Mouse (Mus musculus) brain, embryonic 14.5 days (tissue): ENCODE results near the gene Dnajb13.

Experiments
- CTCF ChIP-seq: fragments of 200-500 bp; IDR thresholded peaks from 2 replicates; pipeline ENCODE4 v1.5.1; 2012; ENCODE audit warnings: inconsistent platforms, mild to moderate bottlenecking, moderate library complexity, borderline replicate concordance; ENCODE audit not compliant: insufficient read depth, insufficient read length; ENCODE audit errors: extremely low read depth
- POLR2A ChIP-seq: fragments of 200-500 bp; IDR thresholded peaks from 2 replicates; pipeline ENCODE4 v1.6.1; 2012; ENCODE audit warnings: mild to moderate bottlenecking, inconsistent platforms, borderline replicate concordance; ENCODE audit not compliant: poor library complexity, insufficient read depth, insufficient read length, severe bottlenecking; ENCODE audit errors: extremely low read depth

DNA sequence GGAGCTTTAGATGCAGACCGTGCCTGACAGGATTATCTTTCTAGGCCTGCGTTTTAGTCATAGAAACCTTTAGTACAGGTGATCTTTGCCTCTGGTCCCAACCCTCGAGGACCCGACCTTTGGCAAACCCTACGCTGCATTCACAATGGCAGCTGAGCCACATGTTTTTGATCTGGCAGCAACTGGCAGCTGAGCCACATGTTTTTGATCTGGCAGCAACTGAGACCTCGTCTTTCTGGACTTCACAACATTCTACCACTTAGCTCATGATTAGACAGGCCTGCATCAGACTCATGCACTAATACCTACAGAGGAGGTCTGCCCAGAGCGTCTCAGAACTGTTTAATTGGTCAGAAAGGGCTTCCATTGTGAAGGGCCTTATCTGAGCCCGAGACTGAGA is 19.7 kb downstream of the Dnajb13 start:
- no peak for TF ChIP-seq CTCF
- TF ChIP-seq POLR2A: no peak
